Mouse (Mus musculus): Measurements from ENCODE around the gene Miga1. TPM values are rescaled to one million over a fixed set of nuclear protein-coding genes. Genes with fewer than 3 reads are reported as not detected.
A peak's percentile ranks its signal among the peaks of the same experiment; 100 is the strongest.

Miga1 gene
- 1 to 10 TPM; 6.4 to 8.2 TPM for total RNA-seq (2021)
- long read RNA-seq, experiment 1, full-length matches to known transcripts = 3 of 6 reads
- long read RNA-seq, experiment 1, partial matches to known transcripts = 1 of 6 reads
- long read RNA-seq, experiment 1, other reads (novel, unspliced or antisense) = 2 of 6 reads
- long read RNA-seq, experiment 2, full-length matches to known transcripts = 7 of 10 reads
- long read RNA-seq, experiment 2, partial matches to known transcripts = 3 of 10 reads
- long read RNA-seq, experiment 2, other reads (novel, unspliced or antisense) = 0 of 10 reads

DNA sequence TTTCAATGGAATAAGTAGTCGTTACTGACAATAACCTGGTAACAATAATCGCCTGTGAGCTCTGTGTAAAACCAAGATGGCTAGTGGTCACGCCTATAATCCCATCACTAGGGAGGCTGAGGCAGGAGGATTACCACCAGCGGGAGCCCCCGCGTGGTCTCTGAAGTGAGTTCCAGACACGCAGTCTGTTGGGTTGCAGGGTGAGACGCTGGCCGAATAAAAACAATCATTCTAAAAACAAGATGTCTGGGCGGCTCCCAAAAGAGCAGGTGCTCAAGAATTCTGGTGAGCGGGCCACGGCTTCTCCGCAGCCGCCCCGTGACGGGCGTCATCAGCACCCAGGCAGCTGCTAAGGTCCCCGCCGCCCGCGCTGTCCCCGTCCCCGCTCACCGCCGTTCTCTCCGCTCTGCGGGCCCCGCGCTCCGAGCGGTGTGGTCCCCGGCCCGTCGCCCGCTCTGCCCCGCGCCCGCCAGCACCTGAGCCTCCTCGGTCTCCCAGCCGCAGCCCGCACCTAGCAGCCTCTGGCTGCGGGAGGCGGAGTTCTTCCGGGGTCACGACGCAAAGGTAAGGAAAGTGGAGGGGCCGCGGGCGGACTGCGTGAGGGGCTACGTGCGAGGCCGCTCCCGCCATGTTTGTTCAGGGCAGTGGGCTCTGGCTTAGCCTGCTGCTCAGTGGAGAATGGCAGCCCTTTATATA lies at the start of gene Miga1:
Gene Miga1 (minus strand): TSS at position 546 of the 696 bp plus-strand sequence.
- DNase-seq (ENCODE audit: low spot score) = peak; percentile 56

DNA sequence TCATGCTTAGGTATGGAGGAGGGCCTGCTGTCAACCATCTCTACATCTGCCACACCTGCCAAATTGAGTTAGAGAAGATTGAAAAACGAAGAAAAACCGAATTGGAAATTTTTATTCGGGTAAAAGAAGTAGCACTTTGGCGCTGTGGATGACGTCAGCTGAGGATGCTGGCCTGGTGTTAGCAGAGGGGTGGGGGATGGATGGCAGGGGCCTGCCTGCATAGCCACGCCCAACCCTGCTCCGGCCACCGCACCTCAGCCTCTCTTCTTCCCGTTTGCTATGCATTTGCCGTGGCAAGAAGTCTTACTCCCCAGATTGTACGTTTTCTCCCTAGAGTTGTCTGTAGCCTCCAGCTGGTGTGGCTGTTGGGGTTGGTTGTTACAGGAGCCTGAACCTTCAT lies 43.9 kb upstream of the Miga1 start:
- DNase-seq (ENCODE audit: low spot score) = no peak

DNA sequence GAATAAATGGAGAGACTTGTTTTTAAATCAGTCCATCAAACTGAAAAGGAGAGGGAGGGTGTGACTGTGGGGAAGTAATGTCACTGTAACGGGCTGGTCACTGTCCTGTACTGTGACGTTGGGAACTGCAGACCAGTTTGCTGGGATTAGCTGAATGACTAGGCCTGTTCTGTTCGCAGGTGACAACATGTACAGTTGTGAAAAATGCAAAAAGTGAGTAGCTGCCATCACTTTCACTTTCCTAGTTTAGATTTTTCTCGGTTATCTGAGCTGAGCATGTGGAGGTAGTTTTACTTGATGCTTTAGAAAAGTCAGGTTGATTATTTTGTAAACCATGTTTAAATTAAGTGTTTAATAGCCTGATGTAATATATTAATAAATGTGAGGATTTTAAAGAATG lies 35.9 kb upstream of the Miga1 start:
- DNase-seq (ENCODE audit: low spot score) = no peak

DNA sequence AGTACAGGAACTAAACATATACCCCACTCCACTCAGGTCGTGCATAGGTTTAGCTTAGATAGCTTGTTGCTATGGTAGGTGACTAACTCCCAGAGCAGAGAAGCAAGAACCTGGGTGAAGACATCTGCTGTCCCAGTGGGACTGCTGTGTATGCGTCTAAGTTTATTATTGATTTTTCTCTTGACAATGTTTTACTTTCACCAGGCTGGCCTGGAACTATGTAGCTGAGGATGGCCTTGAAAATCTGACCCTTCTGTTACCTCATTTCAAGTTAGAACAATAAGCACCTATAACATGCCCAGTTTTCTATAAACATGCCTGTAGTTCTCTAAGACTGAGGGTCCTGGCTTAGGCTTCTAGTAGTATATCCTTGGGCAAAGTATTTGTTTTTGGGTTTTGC lies 24.0 kb upstream of the Miga1 start:
- no peak for DNase-seq (ENCODE audit: low spot score)

DNA sequence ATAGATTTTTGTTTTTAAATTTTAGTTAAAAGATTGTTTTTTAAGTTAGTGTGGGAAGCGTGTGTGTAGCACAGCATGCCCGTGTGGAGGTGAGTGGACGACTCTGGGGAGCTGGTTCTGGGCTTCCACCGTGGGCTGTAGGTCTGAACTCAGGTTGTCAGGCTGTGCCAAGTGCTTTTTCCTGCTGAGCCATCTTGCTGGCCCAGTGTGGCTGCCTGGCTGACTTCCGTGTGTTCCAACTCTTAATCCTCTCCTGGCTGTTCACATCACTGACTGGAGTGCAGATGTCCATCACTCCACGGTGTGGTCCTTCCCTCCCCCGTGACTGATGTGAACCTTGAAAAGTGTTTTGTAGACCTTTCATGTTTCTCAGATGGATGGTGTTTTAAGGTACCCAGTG lies 18.9 kb upstream of the Miga1 start:
- peak; percentile 46 for DNase-seq (ENCODE audit: low spot score)

DNA sequence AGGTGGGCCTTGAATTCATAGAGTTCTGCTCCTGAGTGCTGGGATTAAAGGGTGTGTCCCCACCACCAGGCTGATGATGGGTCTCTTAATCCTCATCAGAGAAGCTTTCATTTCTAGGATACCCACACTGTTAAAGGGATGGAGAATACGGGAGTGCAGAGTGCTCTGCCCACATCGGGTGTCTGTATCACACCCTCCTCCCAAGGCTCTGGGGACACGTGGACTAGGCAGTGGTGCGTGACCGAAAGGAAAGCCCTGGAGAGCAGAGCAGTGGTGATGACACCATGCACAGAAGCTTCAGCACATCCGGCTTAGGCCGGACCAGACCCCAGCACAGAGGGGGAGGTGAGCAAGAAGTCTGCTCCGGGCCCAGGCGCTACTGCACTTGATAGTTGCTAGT lies 16.5 kb upstream of the Miga1 start:
- no peak for DNase-seq (ENCODE audit: low spot score)

DNA sequence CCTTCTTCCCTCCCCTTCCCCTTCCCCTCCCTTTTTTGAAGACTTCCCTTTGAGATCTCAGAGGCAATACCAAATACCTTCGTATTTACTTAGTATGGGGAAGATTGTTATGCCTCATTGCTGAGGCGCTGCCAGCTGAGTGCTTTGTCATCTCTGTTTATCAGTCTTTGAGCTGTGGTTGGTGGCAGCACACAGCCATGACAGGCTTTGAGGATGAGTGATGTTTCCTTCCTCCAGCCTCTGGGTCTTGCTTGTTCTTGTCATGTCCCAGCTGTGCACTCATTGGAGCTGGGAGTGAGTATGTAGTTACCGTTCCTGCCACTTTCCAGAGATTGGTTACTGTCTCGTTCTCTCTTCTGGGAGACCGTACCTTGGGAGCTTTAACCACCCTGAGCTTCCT lies 15.2 kb upstream of the Miga1 start:
- no peak for DNase-seq (ENCODE audit: low spot score)

DNA sequence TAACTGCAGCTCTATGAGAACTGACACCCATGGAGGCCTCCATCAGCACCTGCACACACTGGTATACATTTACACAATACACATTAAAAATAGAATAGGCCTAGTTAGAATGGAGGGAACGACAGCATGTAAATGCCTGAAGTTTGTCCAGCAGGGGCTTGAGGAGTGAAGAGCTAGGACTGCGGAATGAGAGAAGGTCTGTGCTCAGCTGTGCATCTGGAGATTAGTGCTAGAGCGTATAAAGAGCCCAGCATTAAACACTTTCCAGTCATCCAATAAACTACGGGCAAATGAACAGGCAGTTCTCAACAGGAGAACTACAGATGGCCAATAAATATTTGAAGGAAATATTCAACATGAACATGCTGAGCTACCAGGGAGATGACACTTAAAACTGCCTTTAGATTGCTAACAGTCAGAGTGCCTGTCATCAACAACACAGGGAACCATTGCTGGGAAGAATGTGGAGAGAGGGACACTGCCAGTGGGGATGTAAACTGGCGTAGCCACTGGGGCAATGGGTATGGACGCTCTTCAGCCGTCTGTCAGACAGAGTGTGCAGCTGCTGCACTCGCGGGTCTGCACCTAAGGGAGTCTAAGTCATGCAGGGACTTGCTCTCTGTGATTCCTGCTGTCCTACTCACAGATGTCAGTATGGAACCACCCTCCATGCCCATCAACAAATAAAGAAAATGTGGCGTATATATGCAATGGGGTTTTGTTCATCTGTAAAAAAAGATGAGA lies 13.4 kb upstream of the Miga1 start:
- no peak for DNase-seq (ENCODE audit: low spot score)

DNA sequence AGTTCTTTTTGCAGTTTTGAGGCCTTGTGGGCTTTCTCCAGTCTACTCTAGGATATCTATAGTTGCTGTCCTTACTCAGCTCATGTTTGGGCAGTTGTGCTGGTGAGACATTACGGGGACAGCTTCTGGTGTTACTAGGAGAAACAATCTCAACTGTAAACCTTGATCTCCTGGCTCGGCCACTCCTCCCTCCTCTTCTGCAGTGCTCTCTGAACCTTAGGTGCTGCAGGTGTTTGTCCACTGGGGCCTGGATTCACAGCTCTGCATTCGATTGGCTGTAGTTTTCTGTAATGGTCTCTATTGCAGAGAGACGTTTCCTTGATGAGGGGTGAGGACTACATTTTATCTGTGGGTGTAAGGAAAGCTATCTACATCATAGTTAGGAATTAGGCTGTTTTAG lies 12.1 kb upstream of the Miga1 start:
- DNase-seq (ENCODE audit: low spot score) = no peak

DNA sequence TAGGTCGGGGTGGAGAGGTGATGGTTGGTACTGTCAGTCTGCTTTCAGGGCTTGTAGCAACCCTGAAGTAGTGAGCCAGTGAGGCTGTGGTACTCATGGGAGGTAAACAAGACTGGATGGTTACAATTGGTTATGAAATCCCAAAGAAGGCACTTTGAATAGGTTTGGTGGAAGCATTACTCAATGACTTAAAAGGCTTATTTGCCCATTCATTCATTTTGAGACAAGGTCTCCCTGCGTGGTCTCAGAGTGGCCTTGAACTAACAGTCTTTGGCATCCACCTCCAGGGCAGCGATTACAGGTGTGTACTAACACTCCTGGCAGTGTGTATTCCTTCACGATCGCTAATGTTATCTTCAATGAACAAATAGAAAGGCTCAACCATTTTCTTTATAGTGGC lies 10.8 kb upstream of the Miga1 start:
- no peak for DNase-seq (ENCODE audit: low spot score)

DNA sequence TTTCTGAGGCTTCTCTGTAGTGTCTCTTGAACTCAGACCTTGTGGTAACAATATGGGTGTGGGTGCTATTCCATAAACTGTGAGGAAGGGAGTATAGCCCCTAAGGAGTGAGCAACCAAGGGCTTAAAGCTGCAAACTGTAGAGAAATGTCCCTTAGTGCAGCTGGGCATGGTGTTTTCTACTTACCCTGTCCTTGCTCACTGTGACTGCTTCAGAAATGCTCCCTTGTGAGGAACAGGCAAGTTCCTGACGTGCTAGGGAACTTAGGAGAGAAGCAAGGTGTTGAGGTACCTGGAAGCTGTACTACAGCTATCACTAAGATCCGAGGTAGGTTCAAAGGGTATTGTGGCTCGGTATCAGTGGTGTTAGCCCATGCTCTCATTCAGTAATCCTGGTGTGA lies 10.2 kb upstream of the Miga1 start:
- DNase-seq (ENCODE audit: low spot score) = no peak

DNA sequence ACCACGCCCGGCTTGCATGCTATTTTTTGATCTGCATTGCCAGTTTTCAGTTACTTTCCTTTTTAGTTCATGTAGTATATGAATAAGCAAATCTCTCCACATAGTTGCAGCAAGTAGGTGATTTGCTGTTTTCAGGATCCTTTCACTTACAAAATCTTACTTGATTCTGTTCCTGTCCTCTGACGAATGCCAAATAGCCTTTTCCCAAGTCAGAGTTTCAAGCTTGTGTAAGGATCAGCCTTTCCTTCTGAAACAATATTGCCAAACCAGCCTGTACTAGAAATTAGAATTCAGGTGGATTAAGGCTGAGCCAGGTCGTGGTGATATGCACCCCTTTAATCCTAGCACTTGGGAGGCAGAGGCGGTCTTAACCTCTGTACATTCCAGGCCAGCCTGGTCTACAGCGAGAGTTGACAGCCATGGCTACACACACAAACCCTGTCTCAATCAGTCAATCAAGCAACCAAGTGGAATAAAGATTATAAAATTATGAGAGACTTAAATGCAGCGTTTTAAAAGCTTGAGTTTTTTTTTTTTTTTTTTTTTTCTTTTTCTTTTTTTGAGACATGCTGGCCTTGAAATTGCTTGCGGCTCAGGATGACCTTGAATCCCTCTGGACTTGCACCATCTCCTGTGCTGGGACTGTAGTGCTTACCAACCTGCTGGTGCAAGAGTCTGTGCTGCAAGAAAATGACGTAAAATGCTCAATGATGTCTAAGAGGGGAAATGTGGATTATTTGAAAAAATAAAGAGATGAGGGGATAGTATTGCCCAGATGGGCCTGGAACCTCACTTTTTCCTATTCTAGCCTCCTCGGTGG lies 8.0 kb upstream of the Miga1 start:
- DNase-seq (ENCODE audit: low spot score) = no peak

DNA sequence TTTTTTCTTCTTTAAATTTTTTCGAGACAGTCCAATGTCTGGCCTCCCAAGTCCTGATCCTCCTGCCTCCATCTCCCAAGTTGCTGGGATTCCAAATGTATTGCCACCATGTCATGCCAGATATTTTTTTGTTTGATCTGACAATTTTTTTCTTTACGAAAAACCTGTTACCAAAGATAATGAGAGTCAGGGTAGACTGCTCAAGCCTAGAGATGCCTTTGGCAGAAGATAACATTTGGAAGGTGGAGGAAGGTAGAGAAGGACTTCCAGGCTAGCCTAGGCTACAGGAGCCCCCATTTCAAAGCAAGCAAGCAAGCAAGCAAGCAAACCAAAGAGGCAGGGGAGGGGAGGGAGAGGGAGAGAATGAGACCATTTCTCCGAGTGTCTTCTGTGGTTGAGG lies 7.0 kb upstream of the Miga1 start:
- DNase-seq (ENCODE audit: low spot score) = no peak

DNA sequence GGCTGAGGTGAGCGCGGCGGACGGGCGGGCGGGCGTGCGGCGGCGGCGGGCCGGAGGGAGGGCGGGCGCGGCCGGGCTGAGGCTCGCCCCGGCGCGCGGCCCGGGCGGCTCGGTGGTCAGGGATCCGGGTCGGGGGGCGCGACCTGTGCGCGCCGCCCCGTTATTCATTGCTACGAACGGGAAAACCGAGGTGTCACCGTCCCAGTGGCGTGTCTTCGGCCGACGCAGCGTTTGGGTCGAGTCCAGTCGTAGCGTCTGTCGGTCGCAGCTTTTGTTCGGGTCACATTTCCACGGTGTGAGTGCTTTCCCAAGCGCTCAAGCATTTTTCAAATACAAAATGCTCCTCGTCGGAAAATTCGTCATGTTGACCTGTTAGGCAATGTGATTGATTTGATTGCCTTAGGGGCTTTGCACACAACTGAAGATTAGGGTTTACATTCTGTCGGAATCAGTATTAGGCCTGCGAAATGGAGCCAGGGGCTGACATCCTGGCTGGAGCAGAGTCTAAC lies 6.5 kb upstream of the Miga1 start:
- peak; percentile 55 for DNase-seq (ENCODE audit: low spot score)

DNA sequence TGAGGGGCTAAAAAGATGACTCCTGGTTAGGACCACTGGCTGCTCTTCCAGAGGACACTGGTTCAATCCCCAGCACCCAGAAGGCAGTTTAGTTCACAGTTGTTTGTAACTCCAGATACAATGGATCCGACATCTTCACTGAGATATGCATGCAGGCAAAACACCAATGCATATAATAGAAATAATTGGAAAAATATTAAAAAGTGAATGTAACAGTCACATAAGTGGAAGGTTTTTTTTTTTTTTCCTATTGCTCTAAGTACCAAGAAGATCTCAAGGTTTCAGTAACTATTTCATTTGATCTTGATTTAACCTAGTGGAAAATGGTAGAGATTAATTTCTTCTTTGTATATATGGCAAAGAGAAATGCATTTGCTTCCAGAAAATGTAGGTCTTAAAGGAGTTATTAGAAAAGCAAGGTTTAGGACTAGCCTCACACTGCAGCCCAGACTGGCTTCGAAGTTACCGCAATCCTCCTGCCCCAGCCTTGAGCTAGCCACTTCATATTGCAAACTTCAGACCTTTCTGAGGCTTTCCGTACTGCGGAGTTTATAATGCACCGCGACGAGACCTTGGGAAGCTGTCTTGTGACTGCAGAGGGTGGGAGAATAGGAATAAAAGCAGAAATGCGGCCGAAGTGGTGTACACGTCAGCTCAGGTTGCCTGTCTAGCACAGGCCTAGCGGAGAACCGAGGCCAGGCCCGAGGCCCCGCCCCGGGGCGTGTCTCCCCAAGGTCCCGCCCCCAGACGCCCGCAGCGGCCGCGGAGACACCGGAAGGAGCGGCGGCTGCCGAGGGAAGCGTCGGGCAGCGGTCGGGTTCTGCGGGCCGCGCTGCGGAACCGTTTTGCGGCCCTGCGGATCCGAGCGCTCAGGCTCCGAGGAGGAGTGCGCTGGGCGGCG lies 5.8 kb upstream of the Miga1 start, which contains the start of gene Usp33:
Gene Usp33 (plus strand): TSS at position 747 of the 901 bp plus-strand sequence.
- peak; percentile 94 for DNase-seq (ENCODE audit: low spot score)

DNA sequence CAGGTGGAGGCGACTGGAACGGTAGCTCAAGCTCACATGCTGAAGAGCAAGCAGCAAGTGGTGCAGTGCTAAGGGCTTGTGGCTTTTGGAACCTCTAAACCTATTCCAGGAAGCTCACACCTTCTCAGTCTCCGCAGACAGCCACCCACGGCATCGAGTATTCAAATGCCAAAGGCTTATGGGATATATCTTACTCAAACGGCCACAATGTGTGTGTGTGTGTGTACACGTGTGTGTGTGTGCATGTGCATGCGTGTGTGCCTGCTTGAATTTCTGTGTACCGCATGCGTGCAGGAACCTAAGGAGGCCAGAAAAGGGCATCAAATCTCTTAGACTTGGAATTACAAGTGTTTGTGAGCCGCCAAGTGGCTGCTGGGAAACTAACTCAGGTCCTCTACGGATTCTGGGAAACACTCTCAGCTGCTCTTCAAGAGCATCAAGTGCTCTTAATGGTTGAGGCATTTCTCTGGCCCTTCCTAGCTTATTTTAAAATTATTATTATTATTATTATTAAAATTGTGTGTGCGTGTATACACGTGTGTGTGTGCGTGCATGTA lies 2.8 kb upstream of the Miga1 start:
- DNase-seq (ENCODE audit: low spot score) = no peak

DNA sequence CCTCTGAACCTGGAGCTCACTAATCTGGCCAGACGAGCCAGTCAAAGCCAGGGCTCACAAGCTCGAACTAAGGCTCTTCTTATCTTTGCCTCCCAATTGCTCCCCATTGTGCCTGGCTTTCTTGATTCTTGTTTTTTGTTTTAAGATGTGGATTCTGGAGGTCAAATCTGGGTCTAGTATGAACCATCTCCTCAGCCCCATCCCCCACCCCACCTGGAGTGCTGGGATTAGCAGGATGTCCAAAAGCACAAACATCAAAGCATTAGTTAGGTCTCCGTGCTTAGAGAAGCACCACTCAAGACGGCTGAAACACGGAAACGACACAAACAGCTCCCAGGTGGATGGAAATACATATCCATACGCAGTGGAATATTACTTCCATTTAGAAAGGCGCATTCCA lies 4.1 kb downstream of the Miga1 start:
- DNase-seq (ENCODE audit: low spot score) = no peak

DNA sequence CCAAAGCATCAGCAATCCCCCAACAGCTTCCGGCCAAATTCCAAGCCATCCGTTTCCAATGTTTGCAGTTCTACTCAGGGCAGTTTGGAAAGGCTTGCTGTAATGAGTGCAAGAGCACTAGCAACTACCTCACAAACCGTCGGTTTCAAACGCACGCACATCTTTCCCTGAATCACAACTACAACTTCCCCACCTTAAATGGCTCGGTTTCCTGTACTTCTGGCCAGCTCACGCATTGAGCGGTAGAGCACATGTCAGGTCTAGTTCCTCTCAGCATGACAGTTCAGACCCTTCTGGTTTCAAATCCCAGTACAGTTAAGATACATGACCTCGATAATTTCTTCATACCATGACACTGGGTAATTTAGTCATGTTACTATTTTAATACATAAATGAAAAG lies 6.6 kb downstream of the Miga1 start:
- DNase-seq (ENCODE audit: low spot score) = no peak

DNA sequence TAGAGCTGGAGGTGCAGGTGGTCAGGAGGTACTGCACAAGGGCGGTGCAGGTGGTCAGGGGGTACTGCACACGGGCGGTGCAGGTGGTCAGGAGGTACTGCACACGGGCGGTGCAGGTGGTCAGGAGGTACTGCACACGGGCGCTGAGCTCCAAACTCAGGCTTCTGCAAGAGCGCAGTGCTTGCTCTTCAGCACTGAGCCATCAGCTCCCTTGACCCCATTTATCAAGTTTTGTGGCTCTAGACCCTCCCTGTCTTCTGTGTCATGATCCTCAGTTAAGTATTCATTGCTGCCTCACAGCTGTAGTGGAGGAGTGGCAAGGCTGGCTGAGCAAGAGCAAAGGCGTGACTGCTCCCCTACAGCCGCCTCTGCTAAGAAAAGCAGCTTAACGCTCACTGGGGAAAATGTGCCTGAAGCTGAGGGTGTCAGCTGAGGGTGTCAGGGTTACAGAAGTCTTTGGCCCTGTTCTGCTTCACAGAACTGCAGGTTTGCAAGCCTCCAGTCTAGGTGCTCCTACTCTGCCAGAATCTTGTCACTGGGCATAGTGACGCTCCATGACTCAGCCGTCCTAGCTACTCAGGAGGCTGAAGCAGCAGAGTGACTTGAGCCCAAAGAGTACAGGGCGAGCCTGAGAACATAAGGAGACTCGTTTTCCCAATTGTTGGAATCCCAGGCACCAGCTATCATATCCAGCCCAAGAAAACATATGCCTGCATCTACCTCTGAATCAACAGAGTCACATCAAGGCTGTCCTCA lies 7.5 kb downstream of the Miga1 start:
- no peak for DNase-seq (ENCODE audit: low spot score)
